Mouse (Mus musculus): ENCODE results near the gene C1qa. TPM values are rescaled to one million over a fixed set of nuclear protein-coding genes. Genes with fewer than 3 reads are reported as not detected.

Gene C1qa
- polyA plus RNA-seq, 1 experiment: 43.6 TPM

GRCm38 (mm10) chr4:136852119-136852518, 46.5 kb downstream of the C1qa start:
- no peak for DNase-seq
- H3K4me1 ChIP-seq (ENCODE audit: control insufficient read depth, insufficient read depth, low read length): no peaks in the 10 kb centered on the region
- no peak for TF ChIP-seq POLR2A (IDR thresholded peaks at IDR 0.05; ENCODE audit: borderline replicate concordance, extremely low read depth, low read depth, low read length)
- no peak overlapping the region for H3K4me3 ChIP-seq (replicated peaks; ENCODE audit: extremely low read depth, low read depth, low read length)
- WGBS: 57% methylated on average over 5 of the region's 5 CpGs

DNA sequence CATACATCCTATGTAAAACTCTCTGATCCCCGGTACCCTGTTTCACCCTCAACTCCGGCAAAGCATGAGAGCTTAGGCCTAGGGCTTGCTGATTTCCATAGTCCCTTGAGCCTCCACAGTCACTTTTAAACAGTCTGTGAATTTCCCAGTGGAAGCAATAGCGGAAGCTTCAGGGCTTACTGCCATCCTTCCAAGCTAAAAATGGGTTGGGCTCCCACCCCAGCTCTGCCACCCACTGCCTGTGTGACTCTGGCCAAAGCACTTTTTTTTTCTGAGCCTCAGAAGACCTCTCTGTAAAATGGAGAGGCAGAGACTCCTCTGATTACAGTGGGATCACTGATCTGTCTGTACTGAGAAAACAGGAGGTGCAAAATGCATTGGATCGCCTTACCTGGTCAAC, 50.0 kb downstream of the C1qa start:
- H3K4me3 ChIP-seq (replicated peaks; ENCODE audit: extremely low read depth, low read depth, low read length): no peak overlapping the region
- no peak for DNase-seq
- TF ChIP-seq CTCF (IDR thresholded peaks at IDR 0.05; ENCODE audit: insufficient read depth, low read length) (no peak), POLR2A (IDR thresholded peaks at IDR 0.05; ENCODE audit: borderline replicate concordance, extremely low read depth, low read depth, low read length) (no peak)
- 64% methylated on average over 4 of the region's 4 CpGs for WGBS
- H3K4me1 ChIP-seq (ENCODE audit: control insufficient read depth, insufficient read depth, low read length): no peaks in the 10 kb centered on the region

DNA sequence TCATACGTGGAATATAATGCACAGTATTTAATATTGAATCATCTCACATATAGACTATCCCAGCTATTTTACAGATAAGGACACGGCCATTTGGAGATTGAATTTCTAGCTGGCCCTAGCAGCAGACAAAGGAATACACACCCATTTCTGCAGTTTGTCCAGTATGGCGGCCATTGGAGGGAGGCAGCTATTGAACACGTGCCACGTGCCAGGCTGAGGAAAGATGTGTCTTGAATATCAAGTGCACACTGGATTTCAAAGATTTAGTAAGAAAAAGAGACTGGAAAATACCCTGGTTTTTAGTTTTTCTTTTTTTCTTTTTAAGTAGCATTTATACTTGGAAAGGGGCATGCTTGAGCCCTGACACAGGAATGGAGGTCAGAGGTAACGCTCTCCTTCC, 51.4 kb downstream of the C1qa start:
- Histone ChIP-seq H3K4me3 (replicated peaks; ENCODE audit: extremely low read depth, low read depth, low read length) (no peak overlapping the region), H3K4me1 (ENCODE audit: control insufficient read depth, insufficient read depth, low read length) (no peaks in the 10 kb centered on the region)
- WGBS: 74% methylated on average over 6 of the region's 6 CpGs
- no peak for DNase-seq
- TF ChIP-seq POLR2A (IDR thresholded peaks at IDR 0.05; ENCODE audit: borderline replicate concordance, extremely low read depth, low read depth, low read length): no peak

Other genes starting within 250 kb of the C1qa start
- gene Ephb2, start 62.8 kb downstream of the C1qa start, polyA plus RNA-seq (2012; rRNA removed): 4.6 and 6.8 TPM in 2 replicates
- gene C1qb, start 12.6 kb downstream of the C1qa start, polyA plus RNA-seq (2012; rRNA removed): 65.1 and 67.3 TPM in 2 replicates
- 74.2 and 84.9 TPM in 2 replicates for gene C1qc, start 5.7 kb downstream of the C1qa start, polyA plus RNA-seq (2012; rRNA removed)
- gene Epha8, start 58.0 kb upstream of the C1qa start, polyA plus RNA-seq (2012; rRNA removed): 0.05 and 0.16 TPM in 2 replicates
- gene Zbtb40, start 150.0 kb upstream of the C1qa start, polyA plus RNA-seq (2012; rRNA removed): 9.4 and 10.2 TPM in 2 replicates